Mouse (Mus musculus) T-helper 17 cell (primary cell): ENCODE results near the gene Fam209.

Experiments
- in situ Hi-C, 2 experiments: fragments of 300-600 bp; cut with MboI, MseI; formaldehyde crosslinking; loops; 1 replicate in 1 of 2; 2 replicates in 1 of 2; pipeline ENCODE4 v1.15.1; 2025; ENCODE audit warnings: high pct_unique_total_duplicates in 2 of 2

Gene Fam209

GRCm38 (mm10) chr2:172476707-172477260, 4.5 kb downstream of the Fam209 start:
- in situ Hi-C loops = loop anchor here in 1 of 2 experiments (5.0 kb wide), 1 partner anchor 296 kb away; no protein-coding TSS in a partner anchor

- in situ Hi-C loops = loop anchor here in 1 of 2 experiments (5.0 kb wide), 1 partner anchor 295 kb away; no protein-coding TSS in a partner anchor
These were observed 5.0 kb downstream of the Fam209 start for GRCm38 (mm10) chr2:172477350-172477749.

GRCm38 (mm10) chr2:172477860-172478259, 5.5 kb downstream of the Fam209 start:
- in situ Hi-C loops = loop anchor here in 1 of 2 experiments (5.0 kb wide), 1 partner anchor 294 kb away; no protein-coding TSS in a partner anchor

- in situ Hi-C loops = no loop called here
These were observed 8.0 kb downstream of the Fam209 start for GRCm38 (mm10) chr2:172480296-172480695.

DNA sequence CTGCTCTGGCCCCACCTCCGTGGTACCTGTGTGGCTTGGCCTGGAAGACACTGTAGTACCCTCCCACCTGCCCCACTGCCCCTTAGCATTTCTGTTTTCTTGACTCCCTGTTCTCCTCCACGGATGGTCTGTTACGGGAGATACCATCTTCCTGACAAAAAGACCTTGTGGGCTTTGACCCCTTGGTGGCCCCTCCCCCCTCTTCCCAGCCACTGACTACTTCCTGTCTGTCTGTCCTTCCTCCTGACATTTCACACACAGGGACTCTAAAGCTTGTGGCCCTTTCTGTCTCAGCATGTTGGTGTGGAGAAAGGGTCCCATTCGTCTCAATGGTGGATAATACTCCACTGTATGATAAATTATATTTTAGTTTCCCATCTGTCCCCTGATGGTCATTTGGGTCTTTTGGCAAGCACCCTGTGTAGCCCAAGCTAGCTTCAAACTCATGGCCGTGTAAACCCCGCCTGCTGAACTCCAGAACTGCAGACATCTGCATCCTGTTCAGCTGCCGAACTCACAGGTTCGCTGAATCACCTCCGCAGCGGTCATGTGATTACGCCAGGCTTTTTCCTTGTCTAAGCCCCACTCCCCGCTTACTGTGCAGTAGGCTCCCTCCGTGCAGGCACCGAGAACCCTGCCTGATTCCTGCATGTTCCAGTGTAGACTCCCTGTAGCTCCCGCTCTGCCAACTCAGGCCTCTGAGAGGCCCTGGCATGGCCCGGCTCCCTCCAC, 9.5 kb downstream of the Fam209 start:
- in situ Hi-C loops = no loop called here

DNA sequence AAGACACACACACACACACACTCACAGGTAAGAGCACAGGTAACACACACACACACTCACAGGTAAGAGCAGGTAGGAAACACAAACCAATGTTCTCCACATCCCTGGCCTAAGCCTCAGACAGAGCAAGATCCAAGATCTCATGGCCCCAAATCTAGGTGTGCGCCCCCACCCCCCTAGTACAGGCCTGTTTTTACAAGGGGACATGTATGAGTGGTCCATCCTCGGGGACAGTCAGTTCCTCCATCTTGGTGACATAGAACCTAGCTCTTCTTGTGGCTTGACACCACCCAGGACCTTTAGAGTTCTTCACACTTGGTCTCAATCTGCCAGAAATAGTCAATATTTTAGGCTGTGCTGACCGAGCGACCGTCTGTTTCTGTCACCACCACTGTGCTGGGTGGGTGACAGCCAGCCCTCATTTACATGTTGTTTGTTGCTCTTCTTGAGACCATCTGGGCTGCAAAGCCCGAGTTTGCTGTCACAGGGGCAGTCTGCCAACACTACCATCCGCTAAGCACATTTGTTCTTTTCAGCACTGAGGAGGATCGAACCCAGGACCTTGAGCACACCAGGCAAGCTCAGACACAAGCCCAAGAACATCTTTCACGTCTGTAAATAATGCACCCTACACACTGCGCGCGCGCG, 11.6 kb downstream of the Fam209 start:
- in situ Hi-C loops = no loop called here

DNA sequence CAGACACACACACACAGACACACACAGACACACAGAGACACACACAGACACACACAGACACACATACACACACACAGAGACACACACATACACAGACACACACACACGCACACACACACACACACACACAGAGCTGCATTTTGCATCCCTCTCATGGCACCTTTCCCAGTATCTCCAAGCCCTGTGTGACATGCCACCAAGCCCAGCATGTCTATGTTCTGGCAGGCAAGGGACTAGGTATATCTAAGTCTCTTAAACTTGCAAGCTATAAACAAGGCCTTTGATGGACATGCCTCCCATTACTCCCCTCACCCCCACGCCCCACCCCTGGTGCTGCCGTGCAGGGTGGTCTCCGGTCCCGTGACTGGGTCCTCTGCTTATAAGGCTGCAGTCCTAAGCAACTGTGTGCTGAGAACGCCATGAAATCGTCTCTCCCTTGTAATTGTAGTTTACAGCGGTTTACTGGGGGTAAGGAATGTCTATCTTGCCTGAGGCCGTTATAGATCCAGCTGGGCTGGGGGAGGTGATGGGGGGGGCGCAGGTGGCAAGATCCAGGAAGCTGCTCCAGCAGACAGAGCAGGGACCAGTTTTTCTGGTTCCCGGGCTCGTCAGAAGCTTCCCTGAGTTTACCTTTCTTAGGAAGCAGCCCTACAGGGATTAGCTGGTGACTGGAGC, 12.5 kb downstream of the Fam209 start:
- in situ Hi-C loops = loop anchor here in 1 of 2 experiments (5.0 kb wide), 1 partner anchor 253 kb away; no protein-coding TSS in a partner anchor

DNA sequence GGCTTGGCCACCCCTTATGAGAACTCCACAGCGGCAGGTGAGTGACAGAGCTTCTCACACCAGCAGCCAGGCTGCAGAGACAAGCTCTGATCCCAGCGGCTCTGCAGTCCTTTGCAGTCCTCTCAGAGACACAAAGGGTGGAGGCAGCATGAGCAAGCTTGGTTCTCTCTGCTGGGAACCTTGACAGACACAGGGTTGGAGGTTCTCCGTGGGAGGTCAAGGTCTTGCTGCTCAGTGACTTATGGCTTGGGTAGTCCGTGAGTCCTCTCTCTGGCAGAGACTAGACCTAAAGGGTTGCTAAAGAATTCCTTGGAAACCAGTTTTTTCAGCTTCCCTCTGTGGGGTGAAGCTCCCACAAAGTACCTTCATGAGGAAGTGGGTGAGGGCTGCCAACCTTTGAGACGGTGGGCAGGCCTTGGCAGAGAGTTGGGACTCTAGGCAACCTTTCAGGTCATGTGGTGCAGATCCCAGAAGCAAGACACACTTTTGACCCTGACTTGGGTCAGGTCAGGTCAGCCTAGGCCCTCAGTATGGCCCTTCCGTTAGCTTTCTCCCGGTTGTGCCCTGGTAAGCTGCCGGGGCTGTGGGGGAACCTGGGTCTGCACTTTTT, 24.5 kb downstream of the Fam209 start:
- in situ Hi-C loops = no loop called here

DNA sequence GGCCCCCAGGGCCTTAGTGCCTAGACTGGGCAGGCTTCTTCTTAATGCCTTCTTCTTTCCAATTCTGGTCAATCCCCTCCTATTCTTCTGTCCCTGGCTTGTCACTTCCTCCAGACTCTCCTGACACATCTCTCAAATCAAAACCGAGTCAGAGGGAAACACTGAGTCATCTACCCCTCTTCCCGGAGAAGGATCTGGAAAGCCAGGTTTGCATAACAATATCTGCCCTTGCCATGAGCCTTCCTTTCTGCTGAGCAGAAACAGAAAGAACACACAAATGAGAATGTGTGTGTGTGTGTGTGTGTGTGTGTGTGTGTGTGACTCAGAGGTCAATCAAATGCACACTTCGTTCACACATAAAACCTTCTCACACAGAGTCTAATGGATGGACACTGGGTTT, 26.5 kb downstream of the Fam209 start:
- in situ Hi-C loops = no loop called here

GRCm38 (mm10) chr2:172500752-172501316, 28.5 kb downstream of the Fam209 start:
- in situ Hi-C loops = no loop called here

GRCm38 (mm10) chr2:172501341-172501740, 29.0 kb downstream of the Fam209 start:
- in situ Hi-C loops = no loop called here

GRCm38 (mm10) chr2:172502168-172502567, 29.8 kb downstream of the Fam209 start:
- in situ Hi-C loops = no loop called here

- in situ Hi-C loops = no loop called here
These were observed 33.8 kb downstream of the Fam209 start for GRCm38 (mm10) chr2:172506121-172506520.

DNA sequence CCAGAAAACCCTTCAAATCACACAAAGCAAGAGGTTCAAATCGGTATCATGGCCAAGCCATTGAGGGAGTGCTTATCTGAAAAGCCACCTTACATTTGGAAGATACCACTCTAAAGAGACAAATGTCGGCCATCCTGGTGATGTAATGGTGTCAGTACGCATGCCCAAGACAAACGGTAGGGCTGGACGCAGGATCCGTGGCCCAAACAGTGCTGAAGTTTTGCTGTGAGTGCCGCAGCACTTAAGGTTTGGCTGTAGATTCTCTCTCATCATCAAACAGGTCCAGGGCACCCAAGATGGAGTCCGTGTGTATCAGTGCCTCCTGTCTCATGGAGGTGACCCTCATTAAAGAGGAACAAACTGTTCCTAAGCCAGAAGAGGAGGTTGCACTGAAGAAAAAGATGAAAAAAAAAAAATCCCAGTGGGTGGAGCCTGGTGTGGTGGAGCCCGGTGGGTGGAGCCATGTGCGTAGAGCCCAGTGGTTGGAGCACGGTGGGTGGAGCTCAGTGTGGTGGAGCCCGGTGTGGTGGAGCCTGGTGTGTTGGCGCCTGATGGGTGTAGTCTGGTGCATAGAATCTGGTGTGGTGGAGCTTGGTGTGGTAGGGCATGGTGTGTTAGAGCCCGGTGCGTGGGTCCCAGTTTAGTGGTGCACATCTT, 37.9 kb downstream of the Fam209 start:
- in situ Hi-C loops = loop anchor here in 1 of 2 experiments (10.0 kb wide), 1 partner anchor 285 kb away; no protein-coding TSS in a partner anchor

- in situ Hi-C loops = loop anchor here in 1 of 2 experiments (10.0 kb wide), 1 partner anchor 286 kb away; no protein-coding TSS in a partner anchor
These were observed 38.6 kb downstream of the Fam209 start for GRCm38 (mm10) chr2:172510899-172511298.

- in situ Hi-C loops = loop anchor here in 1 of 2 experiments (10.0 kb wide), 1 partner anchor 292 kb away; no protein-coding TSS in a partner anchor
These were observed 44.2 kb downstream of the Fam209 start for GRCm38 (mm10) chr2:172516407-172516992.

- in situ Hi-C loops = no loop called here
These were observed 48.5 kb downstream of the Fam209 start for GRCm38 (mm10) chr2:172520616-172521371.

GRCm38 (mm10) chr2:172522528-172522927, 50.2 kb downstream of the Fam209 start:
- in situ Hi-C loops = no loop called here
